Mouse (Mus musculus): ENCODE data around the gene Artn.

Artn gene

DNA sequence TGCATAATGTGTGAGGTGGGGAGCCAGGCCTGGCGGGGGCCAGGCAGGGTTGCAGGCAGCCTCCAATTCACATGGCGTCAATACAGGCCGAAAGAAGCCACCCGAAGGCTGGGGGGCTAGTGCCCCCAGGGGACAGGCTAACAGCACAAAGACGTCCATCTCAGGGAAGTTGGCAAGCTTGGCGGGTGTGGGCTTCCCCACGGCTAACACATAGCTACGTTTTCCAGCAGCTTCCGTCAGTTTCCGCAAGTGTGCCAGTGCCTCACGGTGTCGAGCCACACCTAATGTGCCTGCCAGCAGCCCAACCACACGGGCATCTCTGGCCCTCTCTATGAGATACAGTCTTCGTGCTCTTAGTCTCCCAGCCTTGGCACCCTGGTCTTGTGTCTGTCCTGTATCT lies 39.5 kb downstream of the Artn start:
- DNase-seq (ENCODE audit: low read depth, low spot score): no peak

DNA sequence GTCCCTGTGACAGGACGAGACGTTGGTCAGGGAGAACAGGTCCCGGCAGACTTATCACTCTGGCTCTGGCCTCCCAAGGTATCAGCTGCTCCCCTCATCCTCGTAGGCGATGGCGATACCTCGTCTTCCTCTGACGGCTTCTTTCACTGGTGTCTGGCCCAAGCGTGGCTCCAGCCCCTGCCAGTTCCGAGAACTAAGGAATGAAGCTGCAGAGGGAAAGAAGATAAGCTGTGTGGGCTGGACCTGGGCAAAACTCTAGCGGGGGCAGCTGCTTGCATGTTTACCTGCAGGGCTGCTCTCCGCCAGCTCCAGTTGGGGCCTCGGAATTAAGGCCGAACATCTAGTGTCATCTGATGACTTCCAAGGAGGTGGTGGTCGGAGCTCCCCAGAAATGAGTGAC lies 40.1 kb downstream of the Artn start:
- no peak for DNase-seq (ENCODE audit: low read depth, low spot score)

DNA sequence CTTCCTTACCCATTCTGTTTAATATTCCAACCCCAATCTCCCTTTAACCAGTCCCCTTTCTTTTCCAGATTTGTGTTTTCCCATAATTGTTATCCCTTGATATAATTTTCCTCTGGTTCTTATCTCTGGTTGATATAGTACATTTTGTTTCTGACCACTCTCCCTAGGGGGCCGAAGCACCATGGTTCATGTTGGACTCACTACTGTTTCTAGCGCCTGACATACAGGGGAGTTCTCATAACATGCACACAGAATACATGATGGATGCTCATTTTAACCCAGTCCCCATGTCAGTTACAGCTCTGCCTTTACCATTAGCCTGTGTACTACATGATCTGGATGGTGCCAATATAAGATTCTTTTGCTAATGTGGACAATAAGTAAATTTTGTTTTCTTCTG lies 41.6 kb downstream of the Artn start:
- no peak for DNase-seq (ENCODE audit: low read depth, low spot score)

DNA sequence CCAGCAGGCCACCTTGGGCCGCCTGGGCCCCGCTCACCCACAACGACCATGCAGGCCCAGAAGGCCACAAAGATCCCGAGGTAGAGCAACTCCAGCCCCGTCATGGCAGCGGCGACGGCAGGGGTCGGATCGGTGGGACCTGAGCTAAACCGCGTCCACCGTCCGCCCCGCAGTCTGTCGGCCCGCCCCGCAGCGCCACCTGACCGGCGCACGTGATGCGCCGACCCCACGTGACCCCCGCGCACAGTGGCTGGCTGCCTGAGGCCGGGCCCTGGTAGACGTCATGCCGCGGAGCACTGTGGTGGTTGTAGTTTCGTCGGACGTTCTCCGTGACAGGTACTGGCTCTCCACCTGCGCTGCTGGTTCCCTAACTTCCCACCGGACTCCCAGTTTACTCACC lies 42.4 kb downstream of the Artn start, which contains the start of gene Atp6v0b:
Gene Atp6v0b (minus strand): TSS at position 201 of the 400 bp plus-strand sequence.
- DNase-seq (ENCODE audit: low read depth, low spot score): peak; percentile 91

DNA sequence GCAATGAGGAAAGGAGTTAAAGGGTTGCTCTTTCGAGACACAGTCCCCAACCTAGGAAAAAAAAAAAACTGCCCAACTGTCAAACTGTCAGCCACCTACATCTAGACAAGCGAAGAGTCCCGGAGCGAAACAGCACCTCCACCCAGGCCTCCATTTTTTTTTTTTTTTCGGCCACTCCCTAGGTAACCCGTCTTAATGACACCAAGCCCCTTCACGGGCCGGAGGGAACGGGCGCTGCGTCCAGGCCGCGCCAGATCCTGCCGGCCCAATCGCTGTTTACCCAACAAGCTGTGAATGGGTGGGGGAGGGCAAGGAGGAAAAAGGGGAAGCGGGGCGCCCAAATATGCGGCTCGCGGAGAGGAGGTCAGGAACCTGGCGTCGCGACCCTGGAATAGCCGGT lies 42.9 kb downstream of the Artn start:
- no peak for DNase-seq (ENCODE audit: low read depth, low spot score)

DNA sequence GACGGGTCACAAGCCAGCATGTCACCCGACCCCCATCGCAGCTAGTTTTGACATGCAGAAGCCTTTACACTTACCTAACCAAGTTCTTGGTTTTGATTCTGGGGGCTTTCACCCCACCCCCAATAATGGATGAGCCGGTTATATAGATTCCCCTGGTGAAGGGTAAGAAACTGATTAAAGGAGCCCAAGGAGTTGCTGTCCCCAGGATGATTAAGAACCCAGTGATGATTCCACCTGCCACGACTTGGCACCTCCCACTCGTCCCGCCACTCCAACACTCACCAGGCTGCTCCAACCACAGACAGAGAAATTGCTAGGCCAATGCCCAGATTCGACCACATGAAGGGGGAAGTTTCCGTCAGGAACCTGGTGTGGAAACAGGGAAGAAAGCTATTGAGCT lies 43.6 kb downstream of the Artn start:
- DNase-seq (ENCODE audit: low read depth, low spot score): no peak

DNA sequence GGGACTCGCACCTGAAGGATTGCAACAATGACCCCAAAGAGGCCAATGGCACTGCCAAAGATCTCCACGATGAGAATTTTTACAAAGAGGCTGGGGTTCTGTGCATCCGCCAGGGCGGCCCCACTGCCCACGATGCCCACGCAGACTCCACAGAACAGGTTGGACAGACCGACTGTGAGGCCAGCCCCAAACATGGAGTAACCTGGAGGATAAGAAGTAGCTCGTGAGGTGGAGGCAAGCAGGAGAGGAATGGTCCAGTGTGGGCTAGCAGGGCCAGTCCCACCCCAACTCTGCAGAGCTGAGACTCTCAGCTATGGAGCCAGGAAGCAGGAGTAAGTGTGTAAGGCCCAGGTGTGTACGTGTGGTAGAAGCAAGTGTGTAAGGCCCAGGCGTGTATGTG lies 44.5 kb downstream of the Artn start:
- DNase-seq (ENCODE audit: low read depth, low spot score): no peak

DNA sequence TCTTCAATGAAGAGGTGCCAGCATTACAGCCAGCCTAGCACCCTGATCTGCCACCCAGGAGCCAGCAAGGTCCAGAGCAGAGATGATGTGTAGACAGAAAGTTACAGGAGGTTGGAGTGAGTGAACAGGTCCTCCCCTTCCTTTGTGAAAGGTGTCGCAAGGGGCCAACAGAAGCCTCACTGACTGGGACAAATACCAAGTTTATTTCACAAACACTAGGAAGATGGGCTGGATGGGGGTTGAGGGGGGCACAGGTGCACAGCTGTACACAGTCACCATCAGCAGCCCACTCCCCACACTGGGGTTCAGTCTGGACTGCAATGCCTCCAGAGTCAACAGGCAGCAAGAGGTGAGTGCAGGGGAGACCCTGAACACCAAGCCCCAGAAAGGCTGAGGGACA lies 45.4 kb downstream of the Artn start:
- no peak for DNase-seq (ENCODE audit: low read depth, low spot score)

DNA sequence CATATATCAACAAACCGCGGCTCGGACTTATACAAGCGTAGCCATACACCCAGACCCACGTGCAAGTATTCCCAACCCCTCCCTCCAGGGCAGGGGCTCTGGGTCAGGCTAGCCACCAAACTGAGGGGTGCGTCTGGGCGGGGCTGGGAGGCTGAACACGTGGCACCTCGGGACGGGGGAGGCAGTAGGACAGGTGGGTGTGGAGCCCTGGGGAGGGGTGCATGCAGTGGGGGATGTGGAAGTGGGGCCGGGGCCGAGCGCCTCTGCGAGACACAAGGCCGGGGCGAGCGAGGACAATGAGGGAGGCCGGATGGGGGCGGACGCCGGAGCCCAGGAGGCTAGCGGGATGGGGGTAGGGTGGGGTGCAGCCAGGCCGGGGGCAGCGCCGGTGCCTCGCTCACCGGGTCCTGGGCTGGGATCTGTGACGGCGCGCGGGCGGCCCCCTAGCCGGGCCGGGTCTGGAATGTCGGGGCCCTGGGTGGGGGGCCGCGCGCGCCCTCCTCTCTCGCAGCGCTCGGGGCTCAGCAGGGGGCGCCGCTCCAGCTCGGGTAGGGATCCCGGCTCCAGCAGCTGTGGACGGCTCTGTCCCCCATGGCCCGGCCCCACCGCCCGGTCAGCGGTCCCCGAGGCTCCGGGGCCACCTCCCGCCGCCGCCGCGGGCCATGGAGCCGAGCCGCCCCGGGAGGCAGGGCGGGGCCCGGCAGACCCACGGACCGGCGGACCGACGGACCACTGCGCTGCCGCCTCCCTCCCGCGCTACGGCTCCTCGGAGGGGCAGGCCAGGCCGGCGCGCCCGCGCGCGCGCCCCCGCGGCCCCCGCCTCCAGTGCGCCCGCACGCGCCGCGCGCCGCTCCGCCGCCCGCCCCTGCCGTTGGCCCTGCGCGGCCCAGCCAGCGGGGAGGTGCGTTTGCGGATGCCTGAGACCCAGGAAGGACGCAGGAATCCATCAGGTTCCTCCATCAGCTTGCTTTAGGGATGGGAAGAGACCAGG lies 46.6 kb downstream of the Artn start, which contains the start of gene B4galt2:
Gene B4galt2 (minus strand): TSS at position 787 of the 991 bp plus-strand sequence.
- peak; percentile 54 for DNase-seq (ENCODE audit: low read depth, low spot score)

DNA sequence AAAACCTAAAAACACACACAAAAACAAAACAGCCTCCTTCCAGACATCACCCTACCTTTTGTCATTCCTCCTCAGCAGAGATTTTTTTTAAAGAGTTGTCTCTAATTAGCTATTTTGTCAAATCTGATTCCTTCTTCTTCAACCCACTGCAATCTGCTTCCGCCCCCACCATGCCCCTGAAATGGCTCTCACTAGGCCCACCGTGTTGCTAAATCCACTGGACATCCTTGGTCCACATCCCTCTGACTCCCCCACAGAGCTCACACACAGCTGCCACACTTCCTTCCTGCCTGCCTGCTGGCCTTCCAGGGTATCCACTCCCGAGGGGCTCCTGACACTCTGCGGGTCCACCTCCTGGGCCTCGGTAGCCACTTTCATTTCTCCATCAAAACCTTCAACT lies 50.9 kb downstream of the Artn start:
- no peak for DNase-seq (ENCODE audit: low read depth, low spot score)

DNA sequence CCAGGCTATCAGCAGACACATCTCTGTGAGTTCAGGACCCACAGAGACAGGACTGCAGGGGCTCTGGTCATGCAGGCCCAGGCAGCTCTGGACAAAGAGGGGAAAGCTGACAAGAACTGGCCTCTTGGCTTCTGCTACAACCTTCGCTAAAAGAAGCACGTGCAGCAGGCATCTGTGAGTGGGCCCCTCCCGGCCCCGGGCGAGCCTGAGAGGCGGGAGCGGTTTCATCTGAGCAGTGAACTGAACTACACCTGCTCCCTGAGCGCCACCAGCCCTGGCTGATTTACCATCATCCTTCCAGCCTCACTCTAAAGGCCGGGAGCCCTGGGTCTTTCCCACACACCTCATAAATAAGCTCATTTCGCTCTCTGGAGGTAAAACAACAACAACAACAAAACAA lies 51.3 kb downstream of the Artn start:
- DNase-seq (ENCODE audit: low read depth, low spot score): no peak
